Mouse (Mus musculus) urinary bladder, postnatal 10 days (tissue): ENCODE data around the gene Camta2.

ENCODE experiments used
- DNase-seq: peaks from one replicate; pipeline ENCODE4 v3.0.0; 2022; ENCODE audit warnings: low spot score

Gene Camta2

GRCm38 (mm10) chr11:70689578-70689977 is 1.7 kb upstream of the Camta2 start:
- DNase-seq, result no peak

DNA sequence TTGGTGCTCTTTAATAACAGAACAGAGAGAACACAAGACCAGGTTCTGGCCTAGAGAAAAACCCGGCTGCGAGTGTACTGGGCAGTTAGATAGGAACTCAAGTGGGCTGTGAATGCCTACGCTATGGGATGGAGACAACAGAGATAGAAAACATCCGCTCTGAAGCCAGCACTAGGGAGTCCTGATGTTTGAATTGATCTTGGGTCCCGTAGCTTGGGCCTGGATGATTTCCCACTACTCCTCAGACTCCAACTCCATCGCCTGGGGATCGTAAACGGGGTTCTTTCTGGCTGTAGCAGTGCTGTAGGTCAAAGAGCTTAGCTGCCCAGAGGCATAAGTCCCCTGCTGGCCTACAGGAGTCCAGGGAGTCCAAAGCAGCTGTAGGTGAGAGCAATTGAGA is 467 bp upstream of the Camta2 start:
- DNase-seq, result no peak

- no peak for DNase-seq
These were observed 871 bp downstream of the Camta2 start for GRCm38 (mm10) chr11:70686901-70687566.

GRCm38 (mm10) chr11:70683640-70684039 is 4.3 kb downstream of the Camta2 start:
- no peak for DNase-seq

- no peak for DNase-seq
These were observed 5.9 kb downstream of the Camta2 start for GRCm38 (mm10) chr11:70681897-70682581.

DNA sequence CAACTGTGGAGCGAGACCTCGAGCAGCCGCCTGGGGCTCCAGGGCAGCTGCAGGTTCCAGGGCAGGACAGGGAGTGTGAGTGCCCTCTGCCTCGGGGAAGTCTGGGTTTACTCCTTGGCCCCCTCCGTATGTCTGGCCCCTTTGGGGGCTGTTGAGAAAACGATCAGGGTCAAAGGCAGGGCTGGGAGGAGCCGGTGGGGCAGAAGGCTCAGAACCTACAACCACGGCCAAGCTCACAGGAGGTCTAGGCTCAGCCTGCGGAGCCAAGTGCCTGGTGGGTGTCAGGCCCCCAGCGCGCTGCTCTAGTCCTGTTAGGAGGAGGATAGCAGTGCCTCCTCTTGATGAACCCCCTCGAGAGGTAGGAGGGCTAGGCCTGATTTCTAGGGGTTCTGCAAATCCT is 6.7 kb downstream of the Camta2 start:
- no peak for DNase-seq

GRCm38 (mm10) chr11:70679894-70680293 is 8.0 kb downstream of the Camta2 start:
- no peak for DNase-seq

DNA sequence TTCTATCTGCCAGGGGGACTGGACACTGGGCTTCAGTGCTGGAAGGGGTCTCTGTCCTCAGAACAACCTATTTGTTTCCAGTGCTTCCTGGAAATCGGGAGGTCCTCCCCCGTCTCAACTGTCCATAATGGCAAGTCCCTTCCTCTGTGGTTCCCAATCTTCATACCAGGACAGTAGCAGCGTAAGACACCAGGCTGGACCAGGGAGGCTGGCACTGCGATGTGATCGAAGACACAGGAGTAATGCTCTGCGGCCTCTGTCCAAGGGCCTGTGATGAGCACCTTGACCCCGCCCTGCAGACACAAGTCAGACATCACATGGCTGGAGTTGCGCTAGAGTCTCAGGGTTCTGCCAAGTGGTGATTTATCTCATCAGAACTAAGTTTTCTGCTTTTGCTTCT is 8.5 kb downstream of the Camta2 start:
- DNase-seq, result no peak

- DNase-seq, result no peak
These were observed 9.3 kb downstream of the Camta2 start for GRCm38 (mm10) chr11:70678576-70678975.

- DNase-seq, result no peak
These were observed 9.8 kb downstream of the Camta2 start for GRCm38 (mm10) chr11:70678092-70678491.

- no peak for DNase-seq
These were observed 13.4 kb downstream of the Camta2 start for GRCm38 (mm10) chr11:70674501-70674900.

- no peak for DNase-seq
These were observed 13.9 kb downstream of the Camta2 start for GRCm38 (mm10) chr11:70674014-70674413.

GRCm38 (mm10) chr11:70671333-70672047 is 16.4 kb downstream of the Camta2 start:
- no peak for DNase-seq

- DNase-seq, result no peak
These were observed 17.4 kb downstream of the Camta2 start for GRCm38 (mm10) chr11:70670483-70670882.

- DNase-seq, result no peak
These were observed 18.1 kb downstream of the Camta2 start for GRCm38 (mm10) chr11:70669582-70670345.

DNA sequence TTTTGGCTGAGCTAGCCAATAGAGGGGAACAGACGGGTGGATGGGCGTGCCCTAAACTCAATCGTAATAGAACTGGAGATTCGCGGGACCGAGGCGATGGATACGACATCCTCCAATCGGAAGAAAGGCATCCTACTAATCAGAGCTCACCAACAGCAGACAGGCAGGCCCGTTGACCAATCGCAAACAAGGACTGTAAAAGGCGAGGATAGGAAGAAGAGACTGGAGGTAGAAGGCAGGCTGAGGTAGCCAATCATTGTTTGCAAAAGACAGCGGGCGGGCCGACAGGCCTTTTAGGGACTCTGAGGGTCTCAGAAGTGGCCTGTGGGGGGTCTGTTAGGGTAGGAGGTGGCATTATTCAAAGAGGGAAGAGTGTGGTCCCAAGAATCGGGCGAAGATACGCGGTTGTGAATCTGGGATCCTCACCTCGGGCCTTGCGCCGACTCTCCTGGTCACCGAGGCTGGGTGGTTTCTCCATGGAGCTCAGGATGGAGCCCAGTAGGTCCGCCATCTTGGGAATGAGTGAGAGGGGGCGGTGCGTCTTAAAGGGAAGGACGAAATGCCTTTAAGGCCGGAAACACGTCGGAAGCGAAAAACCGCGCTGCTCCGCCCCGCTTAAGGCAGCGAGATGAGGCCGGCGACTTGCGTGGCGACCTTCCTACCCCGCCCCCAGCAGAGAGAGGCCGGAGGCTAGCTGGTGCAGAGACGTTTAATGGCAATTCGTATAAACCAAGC is 19.0 kb downstream of the Camta2 start, which contains the start of gene Spag7:
Gene Spag7, minus strand, starts transcription at position 646 of the 735 bp plus-strand sequence.
- peak; percentile 86 for DNase-seq

DNA sequence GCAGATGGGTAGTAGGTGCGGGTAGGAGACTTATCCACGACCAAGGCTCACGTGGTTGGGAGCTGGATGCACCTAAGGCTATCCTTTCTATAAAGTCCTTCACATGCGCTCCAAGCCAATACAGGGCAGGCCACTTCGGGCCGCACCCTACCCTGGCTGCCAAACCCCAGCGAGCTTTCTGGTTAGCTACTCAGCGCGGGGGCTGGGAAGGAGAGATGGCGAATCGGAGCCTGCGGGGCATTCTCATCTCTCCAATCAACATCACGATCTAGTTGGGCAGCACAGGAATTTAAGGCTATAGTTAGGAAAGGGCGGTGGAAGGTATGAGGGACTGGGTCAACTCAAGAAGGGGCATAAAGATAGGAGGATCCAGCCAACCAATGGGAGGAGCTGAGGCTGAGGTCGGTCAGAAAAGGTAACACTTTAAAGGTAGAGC is 19.6 kb downstream of the Camta2 start:
- no peak for DNase-seq

- no peak for DNase-seq
These were observed 20.4 kb downstream of the Camta2 start for GRCm38 (mm10) chr11:70667271-70668150.

DNA sequence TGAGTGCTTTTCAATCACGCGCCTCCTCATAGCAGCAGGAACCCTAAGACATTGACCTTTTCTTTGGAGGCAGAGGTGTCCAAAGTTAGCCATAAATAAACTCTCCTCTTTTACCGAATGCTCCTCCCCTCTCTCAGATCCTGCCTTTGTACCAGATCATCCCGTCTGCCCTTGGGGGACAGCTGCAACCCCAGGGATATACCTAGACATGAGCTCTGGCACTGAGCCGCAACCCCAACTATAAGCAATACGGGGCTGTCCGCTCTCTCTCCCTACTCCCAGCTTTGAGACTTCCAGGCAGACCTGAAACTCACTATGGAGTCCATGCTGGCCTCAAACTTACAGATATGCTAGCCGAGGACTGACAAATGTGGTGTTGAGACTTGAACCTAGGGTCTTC is 21.2 kb downstream of the Camta2 start:
- no peak for DNase-seq

GRCm38 (mm10) chr11:70664741-70665140 is 23.2 kb downstream of the Camta2 start:
- no peak for DNase-seq

DNA sequence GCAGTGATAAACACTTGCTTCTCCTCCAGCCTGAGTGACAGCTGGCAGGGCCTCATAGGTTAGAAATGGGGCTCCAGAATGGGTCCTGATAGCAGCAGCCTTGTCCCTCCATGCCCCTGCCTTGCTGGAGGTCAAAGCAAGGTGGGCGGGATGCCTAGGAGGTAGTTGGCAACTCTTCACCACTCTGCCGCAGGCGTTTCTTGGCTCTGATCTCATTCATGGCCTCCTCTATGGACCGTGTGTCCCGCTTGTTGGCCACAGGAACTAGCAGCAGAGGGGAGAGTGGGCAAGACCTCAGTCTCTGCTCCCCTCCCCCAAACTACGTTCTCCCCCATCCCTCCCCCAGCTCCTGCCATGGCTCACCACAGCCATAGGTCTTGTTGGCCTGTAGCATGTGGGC is 23.9 kb downstream of the Camta2 start:
- DNase-seq, result no peak
